Mouse (Mus musculus) megakaryocyte, embryonic 14.5 days (primary cell): ENCODE results near the gene Pik3c2b. TPM values are rescaled to one million over a fixed set of nuclear protein-coding genes. Genes with fewer than 3 reads are reported as not detected.

ENCODE experiments used
- H3K27me3 ChIP-seq: replicated peaks from 2 replicates; pipeline ENCODE3; 2012; ENCODE audit warnings: inconsistent platforms
- H3K36me3 ChIP-seq: replicated peaks from 2 replicates; pipeline ENCODE3; 2012; ENCODE audit warnings: low read length, inconsistent platforms, mixed read lengths
- H3K4me1 ChIP-seq: 2 replicates; pipeline ENCODE4 v1.6.1; 2012; ENCODE audit warnings: inconsistent platforms
- H3K4me3 ChIP-seq: replicated peaks from 2 replicates; pipeline ENCODE3; 2012; ENCODE audit warnings: moderate library complexity, mild to moderate bottlenecking, inconsistent platforms
- H3K9me3 ChIP-seq: 2 replicates; pipeline ENCODE4 v1.6.1; 2012; ENCODE audit warnings: inconsistent platforms
- FLI1 ChIP-seq: IDR thresholded peaks from 2 replicates; pipeline ENCODE4 v1.6.1; 2012; ENCODE audit warnings: low read length, inconsistent platforms, mixed read lengths
- GATA1 ChIP-seq: IDR thresholded peaks from 3 replicates; pipeline ENCODE4 v1.6.1; 2012; ENCODE audit warnings: mixed read lengths, low read length, inconsistent platforms, borderline replicate concordance
- polyA plus RNA-seq: library from polyadenylated mRNA; stranded (reverse); fragments of >175 nt; gene quantifications from 2 replicates; pipeline ENCODE4 v1.2.3, GENCODE M21; 2012; ENCODE audit warnings: low replicate concordance; ENCODE audit not compliant: insufficient read depth

Gene Pik3c2b
- polyA plus RNA-seq, 1 experiment, result 0.56 TPM

DNA sequence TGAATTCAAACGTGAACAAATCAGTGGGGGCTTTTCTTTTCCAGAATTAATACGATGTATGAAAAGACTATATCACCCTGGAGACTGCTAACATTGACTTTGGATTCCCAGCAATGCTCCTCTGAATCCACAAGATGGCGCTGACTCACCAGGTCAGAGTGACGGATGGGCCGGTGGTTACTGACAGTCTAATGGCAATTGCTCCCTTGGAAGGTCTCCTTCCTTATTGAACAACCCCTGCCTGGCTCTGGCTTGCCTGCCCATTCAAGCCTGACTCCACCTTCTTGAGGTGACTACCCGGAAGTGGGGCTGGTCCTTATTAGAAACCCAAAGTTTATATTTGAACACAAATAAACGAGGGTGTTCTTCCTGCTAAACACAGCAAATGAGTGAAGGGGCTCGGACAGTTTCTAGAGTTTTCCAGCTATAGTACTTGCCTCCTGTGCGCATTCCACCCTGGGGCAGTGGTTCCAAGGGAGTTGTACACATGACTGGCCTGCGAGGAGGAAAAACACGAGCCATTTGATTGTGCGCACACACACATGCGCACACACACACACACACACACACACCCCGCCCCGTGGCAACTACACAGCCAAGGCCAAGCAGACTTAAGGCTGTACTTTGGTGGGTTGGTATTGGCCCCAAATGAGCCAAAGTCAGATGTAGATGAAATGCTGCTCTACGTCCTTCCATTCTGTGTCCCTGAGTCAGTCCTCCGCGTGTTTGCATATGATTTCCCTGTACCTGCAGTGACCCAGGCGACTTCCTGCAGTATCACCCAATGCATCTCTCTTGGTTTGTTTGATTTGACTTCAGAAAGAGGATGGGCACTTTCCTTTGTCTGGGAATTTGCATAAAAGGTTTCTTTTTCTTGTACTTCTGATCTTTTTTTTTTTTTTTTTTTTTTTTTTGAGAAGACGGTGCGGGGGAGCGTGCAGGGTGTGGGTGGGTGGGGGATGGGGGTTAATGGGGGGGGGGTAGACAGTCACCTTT, 100.8 kb downstream of the Pik3c2b start:
- Histone ChIP-seq H3K36me3 (peaks cover 12% of the 10 kb centered on the region), H3K4me1 (no peaks in the 10 kb centered on the region), H3K9me3 (peaks cover 12% of the 10 kb centered on the region), H3K27me3 (no peaks in the 10 kb centered on the region), H3K4me3 (no peak overlapping the region)
- no peak for TF ChIP-seq FLI1
- no peak for TF ChIP-seq GATA1

- TF ChIP-seq FLI1 (no peak), GATA1 (no peak)
- Histone ChIP-seq H3K4me1 (no peaks in the 10 kb centered on the region), H3K4me3 (no peak overlapping the region), H3K9me3 (peaks cover 12% of the 10 kb centered on the region), H3K27me3 (peaks cover 3% of the 10 kb centered on the region), H3K36me3 (peaks cover 4% of the 10 kb centered on the region)
Measured at GRCm38 (mm10) chr1:133147324-133147723, 101.9 kb downstream of the Pik3c2b start.

DNA sequence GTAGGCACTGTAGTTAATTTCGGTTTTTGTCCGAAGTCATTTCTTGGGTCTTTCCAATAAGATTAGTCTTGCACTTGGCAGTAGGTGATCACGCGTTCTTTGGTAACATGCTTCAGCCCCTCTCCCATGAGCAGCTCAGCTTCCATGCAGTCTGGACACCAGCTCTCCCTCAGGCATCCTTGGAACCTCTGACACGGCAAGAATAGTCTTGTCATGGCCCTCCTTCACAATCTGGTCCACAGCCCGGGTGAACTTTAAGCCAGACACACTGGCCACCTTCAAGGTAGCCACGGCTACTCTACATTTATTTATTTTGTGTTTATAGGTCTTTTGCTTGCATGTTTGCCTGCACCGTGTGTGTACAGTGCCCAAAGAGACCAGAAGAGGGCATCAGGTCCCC, 102.7 kb downstream of the Pik3c2b start:
- Histone ChIP-seq H3K27me3 (peaks cover 7% of the 10 kb centered on the region), H3K4me1 (no peaks in the 10 kb centered on the region), H3K9me3 (peaks cover 12% of the 10 kb centered on the region), H3K36me3 (no peaks in the 10 kb centered on the region), H3K4me3 (no peak overlapping the region)
- TF ChIP-seq GATA1 (no peak), FLI1 (no peak)

- Histone ChIP-seq H3K4me3 (no peak overlapping the region), H3K9me3 (peaks cover 12% of the 10 kb centered on the region), H3K36me3 (no peaks in the 10 kb centered on the region), H3K27me3 (peaks cover 19% of the 10 kb centered on the region), H3K4me1 (no peaks in the 10 kb centered on the region)
- TF ChIP-seq FLI1 (no peak), GATA1 (no peak)
Measured at GRCm38 (mm10) chr1:133150556-133150955, 105.1 kb downstream of the Pik3c2b start.

- no peaks in the 10 kb centered on the region for H3K36me3 ChIP-seq
- peaks cover 28% of the 10 kb centered on the region for H3K27me3 ChIP-seq
- TF ChIP-seq GATA1 (no peak), FLI1 (no peak)
- H3K4me1 ChIP-seq, result no peaks in the 10 kb centered on the region
- peaks cover 12% of the 10 kb centered on the region for H3K9me3 ChIP-seq
- no peak overlapping the region for H3K4me3 ChIP-seq
Measured at GRCm38 (mm10) chr1:133152213-133152612, 106.7 kb downstream of the Pik3c2b start.

GRCm38 (mm10) chr1:133155270-133155669, 109.8 kb downstream of the Pik3c2b start:
- peaks cover 53% of the 10 kb centered on the region for H3K27me3 ChIP-seq
- no peak for TF ChIP-seq FLI1
- TF ChIP-seq GATA1, result no peak
- no peaks in the 10 kb centered on the region for H3K36me3 ChIP-seq
- peaks cover 15% of the 10 kb centered on the region for H3K4me1 ChIP-seq
- H3K9me3 ChIP-seq, result no peaks in the 10 kb centered on the region
- no peak overlapping the region for H3K4me3 ChIP-seq

Other genes with a start within 250 kb of the Pik3c2b start
- not detected in 2 replicates for gene Lrrn2, start 165.4 kb upstream of the Pik3c2b start, polyA plus RNA-seq
- gene Mdm4, start 15.1 kb upstream of the Pik3c2b start, polyA plus RNA-seq, result 7.3 TPM in 1 of 2 replicates, not detected in the other
- gene Ppp1r15b, start 85.5 kb downstream of the Pik3c2b start, polyA plus RNA-seq, result 6.7 and 8.7 TPM in 2 replicates
- gene Plekha6, start 118.5 kb downstream of the Pik3c2b start, polyA plus RNA-seq, result 0.57 TPM in 1 of 2 replicates, not detected in the other